In the genomic region with DNA sequence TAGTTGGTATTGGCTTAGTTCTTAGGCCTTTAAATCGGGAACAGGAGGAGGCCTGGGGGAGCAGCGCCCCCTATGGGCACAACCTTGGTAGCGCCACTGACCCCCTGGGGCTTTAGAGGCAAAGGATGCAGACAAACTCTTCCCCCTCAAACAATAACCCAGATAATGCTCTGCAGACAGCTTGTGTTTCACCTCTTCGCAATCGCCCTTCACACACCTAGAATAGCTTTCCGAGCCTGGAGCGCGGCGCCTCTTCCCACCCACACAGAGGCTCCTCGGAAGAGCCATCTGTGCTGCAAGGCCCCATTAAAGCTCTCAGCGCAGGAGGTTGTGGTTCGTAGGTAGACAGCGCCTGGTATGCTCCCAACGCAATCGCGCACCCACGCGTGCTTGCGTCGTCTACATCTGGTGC, we compare ENCODE assay signal across 10 mouse cellular contexts. TPM values are rescaled to one million over a fixed set of nuclear protein-coding genes. Genes with fewer than 3 reads are reported as not detected.
DNase-seq lines count a peak whose midpoint lies in the region; ATAC-seq and TF ChIP-seq lines count a peak whose summit lies in the region.
"Had no signal": no experiment of that assay in that cellular context is flagged by ENCODE, and none has a peak within 500 bp of the region (broad histone marks: within the 10 kb centered on the region; RNA-seq: fewer than 3 reads in every experiment).

No protein-coding gene starts in this region.

- DNase-seq in layer of hippocampus, adult 8-10 months (ENCODE audit: low spot score in 2 of 2), result peak; percentile 79
- DNase-seq in layer of hippocampus, postnatal 10 days (ENCODE audit: low spot score in 2 of 2), result no peak
- peak; percentile 60 for DNase-seq in G1E (ENCODE audit: low spot score)
- DNase-seq in cerebellum, postnatal 25 days, result peak; percentile 76 to 80
- DNase-seq in natural killer cell, adult 2 months (ENCODE audit: low spot score in 2 of 2), result peak; percentile 34 to 51
- DNase-seq in adrenal gland, adult 8-10 months, result no peak
- no peak for DNase-seq in Muller cell, postnatal 12 days (ENCODE audit: inconsistent ontology term)
- DNase-seq in adrenal gland, postnatal 25 days, result no peak

- no peak for ATAC-seq in G1E (ENCODE audit: extremely low read depth, insufficient number of reproducible peaks, low FRiP score, poor library complexity, severe bottlenecking)
- ATAC-seq: forebrain, embryonic 13.5 days had no signal

- peaks cover 15% of the 10 kb centered on the region; the same call in 1 of the 2 replicates for H3K27me3 ChIP-seq in G1E (ENCODE audit: insufficient read depth, low read length)
- H3K27me3 ChIP-seq: forebrain, embryonic 13.5 days; neural tube, embryonic 12.5 days had no signal

- H3K4me3 ChIP-seq in G1E (ENCODE audit: low read depth, low read length), result no peak overlapping the region
- H3K4me3 ChIP-seq: forebrain, embryonic 13.5 days; neural tube, embryonic 12.5 days had no signal

- peak; percentile 91 for TF ChIP-seq CTCF in G1E (IDR thresholded peaks at IDR 0.05; ENCODE audit: low read depth, low read length)

- peaks cover 28% of the 10 kb centered on the region for H3K4me1 ChIP-seq in G1E (ENCODE audit: insufficient read depth, low read depth, low read length)

- no peaks in the 10 kb centered on the region for H3K9me3 ChIP-seq in G1E (replicated peaks)
- H3K9me3 ChIP-seq: forebrain, embryonic 13.5 days; neural tube, embryonic 12.5 days had no signal

- H3K36me3 ChIP-seq in G1E (replicated peaks), result peaks cover 8% of the 10 kb centered on the region
- H3K36me3 ChIP-seq: neural tube, embryonic 12.5 days had no signal

RNA-seq across cellular contexts. Expression of gene Rps10, which starts 2.5 kb away (rescaled TPM):
- total RNA-seq in layer of hippocampus, adult 8-10 months (2022), result 100 to 1,000 TPM; 403 to 610 (median 491) TPM
- total RNA-seq in layer of hippocampus, postnatal 10 days (2021), result 100 to 1,000 TPM; 516 to 558 TPM
- 2,280 and 2,438 TPM in 2 replicates for total RNA-seq in G1E (2014; fragmentation: Nextera tagmentation)
- 3,635 and 3,726 TPM in 2 replicates for total RNA-seq in G1E (2017)
- 2,816 and 3,596 TPM in 2 replicates for polyA plus RNA-seq in G1E (2012)
- 100 to 1,000 TPM; 828 to 975 (median 886) TPM for total RNA-seq in adrenal gland, adult 8-10 months (2022)
- total RNA-seq in adrenal gland, postnatal 25 days (2021), result 894 and 1,002 TPM in 2 replicates

RNA-seq across cellular contexts. Expression of gene RPS10-NUDT3, which starts 3.9 kb away (rescaled TPM):
- 1 to 10 TPM in 1 of 4 experiments, not detected in 3; 1.6 TPM for total RNA-seq in layer of hippocampus, adult 8-10 months (2022)
- 1 to 10 TPM in 1 of 2 experiments, not detected in 1; 2.1 TPM for total RNA-seq in layer of hippocampus, postnatal 10 days (2021)
- total RNA-seq in G1E (2014; fragmentation: Nextera tagmentation) (not detected in 2 replicates), G1E (2017) (not detected in 2 replicates)
- polyA plus RNA-seq in G1E (2012), result not detected in 2 replicates
- total RNA-seq in adrenal gland, adult 8-10 months (2022), result not detected
- not detected in 2 replicates for total RNA-seq in adrenal gland, postnatal 25 days (2021)
- polyA plus RNA-seq: forebrain, embryonic 13.5 days; neural tube, embryonic 12.5 days had no signal

RNA-seq across cellular contexts. Expression of gene Nudt3, which starts 15.6 kb away (rescaled TPM):
- 100 to 1,000 TPM; 470 to 533 (median 501) TPM for total RNA-seq in layer of hippocampus, adult 8-10 months (2022)
- total RNA-seq in layer of hippocampus, postnatal 10 days (2021), result 100 to 1,000 TPM; 473 to 520 TPM
- total RNA-seq in G1E (2014; fragmentation: Nextera tagmentation), result 79.8 and 82.6 TPM in 2 replicates
- total RNA-seq in G1E (2017), result 235 and 245 TPM in 2 replicates
- 140 and 157 TPM in 2 replicates for polyA plus RNA-seq in G1E (2012)
- 100 to 1,000 TPM; 194 to 226 (median 212) TPM for total RNA-seq in adrenal gland, adult 8-10 months (2022)
- 194 and 219 TPM in 2 replicates for total RNA-seq in adrenal gland, postnatal 25 days (2021)

RNA-seq across cellular contexts. Expression of gene Pacsin1, which starts 16.4 kb away (rescaled TPM):
- total RNA-seq in layer of hippocampus, adult 8-10 months (2022), result 100 to 1,000 TPM; 308 to 331 (median 324) TPM
- total RNA-seq in layer of hippocampus, postnatal 10 days (2021), result 100 to 1,000 TPM; 180 to 190 TPM
- total RNA-seq in G1E (2014; fragmentation: Nextera tagmentation), result not detected in 2 replicates
- 0.17 and 0.44 TPM in 2 replicates for total RNA-seq in G1E (2017)
- polyA plus RNA-seq in G1E (2012), result not detected in 2 replicates
- 10 to 100 TPM in 1 of 4 experiments, 1 to 10 TPM in 3; 3.9 to 11.2 (median 7.9) TPM for total RNA-seq in adrenal gland, adult 8-10 months (2022)
- 3.9 TPM in 2 replicates for total RNA-seq in adrenal gland, postnatal 25 days (2021)

Comparison
In these comparisons a context has a peak if more than half of its experiments do, and no peak if none do; other contexts are left out.
1. DNase-seq: peak in layer of hippocampus, adult 8-10 months (2 of 2), G1E (single experiment), cerebellum, postnatal 25 days (2 of 2) and natural killer cell, adult 2 months (2 of 2); none in layer of hippocampus, postnatal 10 days (0 of 2), adrenal gland, adult 8-10 months (single experiment), Muller cell, postnatal 12 days (single experiment) and adrenal gland, postnatal 25 days (single experiment).